Mouse (Mus musculus) ES-Bruce4 (cell line): ENCODE measurements around the gene Ggact. TPM values are rescaled to one million over a fixed set of nuclear protein-coding genes. Genes with fewer than 3 reads are reported as not detected.

ENCODE experiments used
- H3K27ac ChIP-seq: 2 replicates; pipeline ENCODE4 v1.5.1; 2012; ENCODE audit warnings: low read length, inconsistent platforms; ENCODE audit not compliant: insufficient read depth
- H3K27me3 ChIP-seq: 2 replicates; pipeline ENCODE4 v1.6.1; 2012; ENCODE audit warnings: mild to moderate bottlenecking, low read length, inconsistent platforms; ENCODE audit not compliant: control insufficient read depth, poor library complexity, insufficient read depth, severe bottlenecking
- H3K36me3 ChIP-seq: 2 replicates; pipeline ENCODE4 v1.6.1; 2012; ENCODE audit warnings: inconsistent platforms, mild to moderate bottlenecking, low read length, moderate library complexity; ENCODE audit not compliant: control insufficient read depth, poor library complexity, insufficient read depth, severe bottlenecking
- H3K4me1 ChIP-seq: one replicate; pipeline ENCODE4 v1.8.1; 2011; ENCODE audit warnings: low read length; ENCODE audit not compliant: control insufficient read depth, insufficient read depth
- H3K4me3 ChIP-seq: 2 replicates; pipeline ENCODE4 v1.5.1; 2011; ENCODE audit warnings: low read depth, mild to moderate bottlenecking, low read length
- H3K9ac ChIP-seq: 2 replicates; pipeline ENCODE4 v1.6.1; 2012; ENCODE audit warnings: low read depth, mild to moderate bottlenecking, inconsistent platforms; ENCODE audit not compliant: poor library complexity, severe bottlenecking
- H3K9me3 ChIP-seq: replicated peaks from 2 replicates; pipeline ENCODE4 v1.6.1; 2012; ENCODE audit warnings: mild to moderate bottlenecking, low read length, inconsistent platforms; ENCODE audit not compliant: control insufficient read depth, poor library complexity, insufficient read depth, severe bottlenecking
- CTCF ChIP-seq: IDR thresholded peaks from one replicate; pipeline ENCODE4 v1.8.1; 2011; ENCODE audit warnings: low read depth, low read length
- EP300 ChIP-seq: IDR thresholded peaks from 2 replicates; pipeline ENCODE4 v1.6.1; 2011; ENCODE audit warnings: low read depth, low read length; ENCODE audit not compliant: insufficient read depth
- POLR2A ChIP-seq: IDR thresholded peaks from one replicate; pipeline ENCODE4 v1.8.1; 2011; ENCODE audit warnings: low read length; ENCODE audit not compliant: insufficient read depth
- polyA plus RNA-seq: library from polyadenylated mRNA; stranded (reverse); fragments of >200 nt; gene quantifications from 2 replicates; pipeline ENCODE4 v1.2.4, GENCODE M21; 2011; ENCODE audit warnings: low read depth; ENCODE audit not compliant: missing spikeins, insufficient read depth, insufficient read length

The Ggact gene
- polyA plus RNA-seq = 11.2 and 11.7 TPM in 2 replicates

DNA sequence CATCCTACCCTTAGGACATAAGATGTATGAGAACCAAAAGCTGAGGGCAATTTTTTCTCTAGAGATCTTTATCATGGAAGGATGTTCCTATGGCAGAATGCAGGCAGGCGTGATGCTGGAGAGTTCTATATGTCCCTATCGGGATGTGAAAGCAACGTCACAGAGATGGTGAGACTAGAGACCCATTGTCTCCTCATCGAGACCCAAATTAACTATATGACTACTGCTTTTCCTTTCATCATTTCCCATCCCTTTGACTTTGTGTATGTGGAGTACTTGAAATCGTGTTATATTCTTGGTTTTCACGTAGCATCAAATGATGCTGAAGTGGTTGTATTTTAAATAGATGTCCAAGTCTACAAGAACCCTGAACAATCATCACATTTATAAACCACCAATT is at the start of gene Ggact:
Gene Ggact (minus strand): TSS at position 101 of the 400 bp plus-strand sequence.
- no peaks in the 10 kb centered on the region for H3K9me3 ChIP-seq
- H3K27ac ChIP-seq = no peak within 1 kb of the TSS
- TF ChIP-seq CTCF (no peak), POLR2A (no peak), EP300 (no peak)
- H3K4me1 ChIP-seq = no peaks in the 10 kb centered on the region
- no peaks in the 10 kb centered on the region; the same call in 1 of the 2 replicates for H3K27me3 ChIP-seq
- H3K9ac ChIP-seq = peak within 1 kb of the TSS; percentile 78
- peak within 1 kb of the TSS; percentile 89 for H3K4me3 ChIP-seq
- H3K36me3 ChIP-seq = no peaks in the 10 kb centered on the region

DNA sequence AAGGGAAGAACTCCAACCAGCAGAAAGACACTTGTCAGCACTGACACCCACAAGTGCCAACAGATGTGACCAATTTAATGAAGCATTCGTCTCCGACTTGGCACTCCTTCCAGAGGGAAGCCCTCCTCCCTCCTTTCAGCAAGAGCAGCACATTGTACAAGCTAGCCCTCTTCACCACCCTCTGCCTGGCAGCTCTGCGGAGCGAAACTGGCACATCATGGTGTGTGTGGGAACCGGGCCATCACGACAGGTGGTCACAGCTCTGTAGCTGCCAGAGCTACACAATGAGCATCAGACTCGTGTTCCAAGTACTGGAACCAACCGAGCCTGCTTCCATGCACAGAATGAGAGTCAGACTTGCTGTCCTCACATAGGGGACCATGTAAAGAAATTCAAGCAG is 44.4 kb upstream of the Ggact start:
- no peak for TF ChIP-seq POLR2A
- TF ChIP-seq EP300 = no peak
- no peak for TF ChIP-seq CTCF
- Histone ChIP-seq H3K27me3 (no peaks in the 10 kb centered on the region), H3K36me3 (no peaks in the 10 kb centered on the region), H3K9me3 (no peaks in the 10 kb centered on the region), H3K4me3 (no peak overlapping the region), H3K27ac (no peak overlapping the region), H3K4me1 (no peaks in the 10 kb centered on the region), H3K9ac (no peak overlapping the region)

DNA sequence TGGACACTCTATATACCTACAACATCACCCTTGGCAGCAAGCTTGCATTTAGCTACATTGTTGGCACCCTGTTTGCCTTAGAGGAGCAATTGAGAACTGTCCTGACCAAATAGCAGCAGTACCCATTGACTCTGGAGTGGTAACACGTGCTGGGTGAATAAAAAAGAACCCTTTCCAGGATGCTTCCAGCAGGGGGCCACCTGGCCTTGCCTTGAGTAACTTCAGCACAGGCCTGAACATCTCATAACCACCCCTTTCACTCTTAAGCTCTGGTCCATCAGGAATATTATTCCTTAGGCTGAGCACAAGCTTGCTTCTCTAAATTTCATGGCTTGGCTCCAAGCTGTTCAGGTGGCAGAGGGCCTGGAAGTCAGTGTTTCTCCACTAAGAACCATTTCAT is 39.8 kb upstream of the Ggact start:
- Histone ChIP-seq H3K27ac (no peak overlapping the region), H3K4me3 (no peak overlapping the region), H3K4me1 (no peaks in the 10 kb centered on the region), H3K27me3 (no peaks in the 10 kb centered on the region), H3K9ac (no peak overlapping the region), H3K36me3 (no peaks in the 10 kb centered on the region), H3K9me3 (no peaks in the 10 kb centered on the region)
- TF ChIP-seq POLR2A (no peak), EP300 (no peak), CTCF (peak; percentile 46)

DNA sequence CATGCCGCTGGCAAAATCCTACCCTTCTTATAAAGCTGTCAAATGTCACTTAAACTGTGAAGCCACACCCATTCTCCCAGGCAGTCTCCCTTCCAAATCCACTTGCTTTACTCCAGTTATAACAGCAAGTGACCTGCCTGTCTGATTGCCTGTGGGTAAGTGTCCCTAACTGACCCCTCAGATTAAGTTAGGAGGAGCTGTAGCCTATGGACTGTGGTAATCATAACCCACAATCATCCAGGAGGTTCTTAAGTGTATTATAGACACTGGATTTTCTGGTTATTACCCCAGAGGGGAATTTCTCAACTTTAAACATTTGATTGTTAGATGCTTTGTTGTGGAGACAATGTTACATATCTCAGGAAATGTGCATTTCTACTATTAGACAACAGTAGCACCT is 39.0 kb upstream of the Ggact start:
- H3K36me3 ChIP-seq = no peaks in the 10 kb centered on the region
- H3K9ac ChIP-seq = no peak overlapping the region
- no peaks in the 10 kb centered on the region for H3K9me3 ChIP-seq
- TF ChIP-seq EP300 = no peak
- no peak for TF ChIP-seq POLR2A
- TF ChIP-seq CTCF = no peak
- no peak overlapping the region for H3K27ac ChIP-seq
- no peak overlapping the region for H3K4me3 ChIP-seq
- H3K4me1 ChIP-seq = no peaks in the 10 kb centered on the region
- H3K27me3 ChIP-seq = no peaks in the 10 kb centered on the region

DNA sequence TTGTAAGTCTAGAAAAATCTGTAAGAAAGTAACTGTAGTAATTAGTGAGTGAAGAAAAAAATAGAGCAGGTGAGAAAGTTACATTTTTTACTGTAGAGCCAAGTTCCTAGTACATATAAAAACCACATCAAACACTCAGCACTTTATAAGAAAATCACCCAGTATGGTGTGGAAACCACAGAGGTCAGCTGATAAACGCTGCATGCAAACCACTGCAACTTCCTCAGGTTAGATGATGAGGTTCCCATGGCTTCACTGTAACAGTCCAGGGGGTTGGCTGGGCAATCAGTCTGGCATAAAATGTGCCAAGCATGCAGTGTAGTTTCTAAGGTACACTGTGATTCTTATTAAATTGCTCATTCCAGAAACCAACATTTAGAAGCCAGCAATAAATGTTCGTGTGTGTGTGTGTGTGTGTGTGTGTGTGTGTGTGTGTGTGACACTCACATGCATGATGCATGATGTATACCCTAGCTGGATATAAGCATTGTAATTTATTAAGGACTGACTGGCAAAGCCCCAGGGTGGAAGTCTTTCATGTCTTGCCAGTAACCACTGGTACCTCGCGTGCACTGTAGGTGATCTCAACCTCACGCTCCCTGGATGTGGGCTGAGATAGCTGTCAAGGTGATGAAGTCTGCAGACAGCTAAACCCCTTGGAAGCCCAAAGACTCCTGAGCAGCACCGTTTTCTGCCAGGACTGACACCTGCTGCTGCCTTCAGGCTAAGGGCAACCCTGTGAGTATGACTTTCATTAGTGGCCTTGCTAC is 38.3 kb upstream of the Ggact start:
- no peaks in the 10 kb centered on the region for H3K36me3 ChIP-seq
- H3K4me1 ChIP-seq = no peaks in the 10 kb centered on the region
- no peak overlapping the region for H3K27ac ChIP-seq
- H3K9me3 ChIP-seq = no peaks in the 10 kb centered on the region
- no peaks in the 10 kb centered on the region for H3K27me3 ChIP-seq
- no peak overlapping the region for H3K9ac ChIP-seq
- no peak overlapping the region for H3K4me3 ChIP-seq
- TF ChIP-seq POLR2A (no peak), CTCF (no peak), EP300 (no peak)

DNA sequence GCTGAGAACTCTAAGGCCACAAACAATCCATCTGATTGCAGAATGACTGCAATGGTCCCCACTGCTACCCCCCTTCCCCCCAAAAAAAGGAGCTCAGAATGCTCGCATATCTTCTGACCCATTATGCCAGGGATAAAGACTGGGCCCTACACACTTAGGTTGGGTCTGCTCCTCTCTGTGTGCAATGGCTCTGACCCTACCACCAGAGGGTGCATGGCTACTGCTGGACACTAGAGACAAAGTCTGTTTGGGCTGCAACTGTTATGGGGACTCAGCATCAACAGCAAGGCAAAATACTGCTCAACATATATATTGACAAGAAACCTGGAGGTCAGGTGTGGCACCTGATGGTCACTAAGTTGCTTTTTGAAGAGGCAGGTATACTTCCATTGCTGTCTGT is 37.4 kb upstream of the Ggact start:
- no peak for TF ChIP-seq EP300
- peak; percentile 34 for TF ChIP-seq CTCF
- TF ChIP-seq POLR2A = no peak
- H3K27me3 ChIP-seq = no peaks in the 10 kb centered on the region

More for the DNA sequence above, 37.4 kb upstream of the Ggact start:
- no peak overlapping the region for H3K9ac ChIP-seq
- H3K9me3 ChIP-seq = no peaks in the 10 kb centered on the region
- H3K4me3 ChIP-seq = no peak overlapping the region
- H3K36me3 ChIP-seq = no peaks in the 10 kb centered on the region
- H3K4me1 ChIP-seq = no peaks in the 10 kb centered on the region
- no peak overlapping the region for H3K27ac ChIP-seq
